Mouse (Mus musculus) bone marrow, adult 2 months (tissue): Measurements from ENCODE around the gene Rbpjl. TPM values are rescaled to one million over a fixed set of nuclear protein-coding genes. Genes with fewer than 3 reads are reported as not detected.

Experiments used
- H3K27ac ChIP-seq: fragments of 200-500 bp; 2 replicates; pipeline ENCODE4 v1.5.1; 2012; ENCODE audit warnings: low read depth, mild to moderate bottlenecking, control low read depth, inconsistent platforms, low read length; ENCODE audit not compliant: control insufficient read depth, poor library complexity, insufficient read depth
- H3K4me1 ChIP-seq: fragments of 200-500 bp; 2 replicates; pipeline ENCODE4 v1.6.1; 2011; ENCODE audit warnings: low read length; ENCODE audit not compliant: control insufficient read depth, insufficient read depth
- H3K4me3 ChIP-seq: fragments of 200-500 bp; replicated peaks from 2 replicates; pipeline ENCODE3; 2011; ENCODE audit warnings: mild to moderate bottlenecking, low read depth, low read length, control low read depth; ENCODE audit not compliant: control insufficient read depth
- CTCF ChIP-seq: fragments of 200-500 bp; IDR thresholded peaks from 2 replicates; pipeline ENCODE4 v1.5.1; 2011; ENCODE audit warnings: low read length, control low read depth; ENCODE audit not compliant: control insufficient read depth, insufficient read depth
- POLR2A ChIP-seq: fragments of 200-500 bp; IDR thresholded peaks from 2 replicates; pipeline ENCODE4 v1.6.1; 2011; ENCODE audit warnings: low read depth, mild to moderate bottlenecking, control low read depth, low read length, borderline replicate concordance; ENCODE audit not compliant: control insufficient read depth
- WGBS: fragments of 180-500 bp; shearing (Covaris S2); methylation state at CpG from one replicate; pipeline ENCODE4 v1.1.7; 2018; 5-methylcytosine and 5-hydroxymethylcytosine counted together
- polyA plus RNA-seq: library from polyadenylated mRNA; stranded (reverse); fragments of >200 nt; gene quantifications from 2 replicates; pipeline ENCODE4 v1.2.4, GENCODE M21; 2011; ENCODE audit warnings: low replicate concordance; ENCODE audit not compliant: missing spikeins, insufficient read depth, insufficient read length

Rbpjl gene
- polyA plus RNA-seq, 1 experiment = not detected

- Histone ChIP-seq H3K4me3 (no peak overlapping the region), H3K27ac (no peak overlapping the region), H3K4me1 (peaks cover 2% of the 10 kb centered on the region; the same call in 1 of the 2 replicates)
- WGBS = 19% methylated on average over 8 of the region's 8 CpGs
- no peak for TF ChIP-seq POLR2A
- no peak for TF ChIP-seq CTCF
Measured at GRCm38 (mm10) chr2:164458535-164458934, 55.6 kb downstream of the Rbpjl start.

GRCm38 (mm10) chr2:164460745-164461551 is 58.0 kb downstream of the Rbpjl start, which contains the start of gene Gm20458:
TSS of gene Gm20458 (plus strand) at chr2:164460967.
- peaks cover 2% of the 10 kb centered on the region; the same call in 1 of the 2 replicates for H3K4me1 ChIP-seq
- H3K4me3 ChIP-seq = peak within 1 kb of the TSS; percentile 92
- TF ChIP-seq POLR2A (peak; percentile 66; the same call in 1 of the 2 replicates), CTCF (peak; percentile 74)
- H3K27ac ChIP-seq = peak within 1 kb of the TSS; percentile 91
- under 1% methylated on average over 79 of the region's 79 CpGs for WGBS

Other genes with a start within 250 kb of the Rbpjl start
- not detected in 2 replicates for gene Kcns1, start 232.0 kb upstream of the Rbpjl start, polyA plus RNA-seq
- not detected in 2 replicates for gene Wfdc5, start 220.4 kb upstream of the Rbpjl start, polyA plus RNA-seq
- gene Wfdc12, start 212.5 kb upstream of the Rbpjl start, polyA plus RNA-seq = not detected in 2 replicates
- not detected in 2 replicates for gene Wfdc15a, start 203.0 kb upstream of the Rbpjl start, polyA plus RNA-seq
- 3.2 TPM in 1 of 2 replicates, not detected in the other for gene Wfdc15b, start 181.5 kb upstream of the Rbpjl start, polyA plus RNA-seq
- gene Svs2, start 164.7 kb upstream of the Rbpjl start, polyA plus RNA-seq = not detected in 2 replicates
- gene Svs3b, start 146.5 kb upstream of the Rbpjl start, polyA plus RNA-seq = not detected in 2 replicates
- gene Svs4, start 124.7 kb upstream of the Rbpjl start, polyA plus RNA-seq = not detected in 2 replicates
- gene Svs3a, start 113.9 kb upstream of the Rbpjl start, polyA plus RNA-seq = not detected in 2 replicates
- gene Svs6, start 86.4 kb upstream of the Rbpjl start, polyA plus RNA-seq = not detected in 2 replicates
- not detected in 2 replicates for gene Svs5, start 70.4 kb upstream of the Rbpjl start, polyA plus RNA-seq
- 48.8 and 108 TPM in 2 replicates for gene Slpi, start 14.0 kb upstream of the Rbpjl start, polyA plus RNA-seq
- gene Matn4, start 2.0 kb downstream of the Rbpjl start, polyA plus RNA-seq = 0.86 and 1.2 TPM in 2 replicates
- 12.6 and 22.1 TPM in 2 replicates for gene Sdc4, start 40.7 kb downstream of the Rbpjl start, polyA plus RNA-seq
- 10.1 and 26.7 TPM in 2 replicates for gene Sys1, start 53.8 kb downstream of the Rbpjl start, polyA plus RNA-seq
- gene Gm20458, start 57.8 kb downstream of the Rbpjl start, polyA plus RNA-seq = not detected in 2 replicates
- gene Trp53tg5, start 70.6 kb downstream of the Rbpjl start, polyA plus RNA-seq = not detected in 2 replicates
- gene Dbndd2, start 83.0 kb downstream of the Rbpjl start, polyA plus RNA-seq = 7.5 and 8.1 TPM in 2 replicates
- 27.8 and 39.1 TPM in 2 replicates for gene Pigt, start 94.4 kb downstream of the Rbpjl start, polyA plus RNA-seq
- gene Wfdc2, start 159.3 kb downstream of the Rbpjl start, polyA plus RNA-seq = 2.8 TPM in 1 of 2 replicates, not detected in the other
- not detected in 2 replicates for gene Spint3, start 170.3 kb downstream of the Rbpjl start, polyA plus RNA-seq
- not detected in 2 replicates for gene Wfdc6a, start 182.3 kb downstream of the Rbpjl start, polyA plus RNA-seq
- not detected in 2 replicates for gene Eppin, start 190.5 kb downstream of the Rbpjl start, polyA plus RNA-seq
- not detected in 2 replicates for gene Wfdc6b, start 210.4 kb downstream of the Rbpjl start, polyA plus RNA-seq
- gene Wfdc8, start 210.5 kb downstream of the Rbpjl start, polyA plus RNA-seq = not detected in 2 replicates
- not detected in 2 replicates for gene Wfdc16, start 235.7 kb downstream of the Rbpjl start, polyA plus RNA-seq